Mouse (Mus musculus): Measurements from ENCODE around the gene Otop3. TPM values are rescaled to one million over a fixed set of nuclear protein-coding genes. Genes with fewer than 3 reads are reported as not detected.

Otop3 gene
- total and polyA plus RNA-seq, 3 experiments: not detected

DNA sequence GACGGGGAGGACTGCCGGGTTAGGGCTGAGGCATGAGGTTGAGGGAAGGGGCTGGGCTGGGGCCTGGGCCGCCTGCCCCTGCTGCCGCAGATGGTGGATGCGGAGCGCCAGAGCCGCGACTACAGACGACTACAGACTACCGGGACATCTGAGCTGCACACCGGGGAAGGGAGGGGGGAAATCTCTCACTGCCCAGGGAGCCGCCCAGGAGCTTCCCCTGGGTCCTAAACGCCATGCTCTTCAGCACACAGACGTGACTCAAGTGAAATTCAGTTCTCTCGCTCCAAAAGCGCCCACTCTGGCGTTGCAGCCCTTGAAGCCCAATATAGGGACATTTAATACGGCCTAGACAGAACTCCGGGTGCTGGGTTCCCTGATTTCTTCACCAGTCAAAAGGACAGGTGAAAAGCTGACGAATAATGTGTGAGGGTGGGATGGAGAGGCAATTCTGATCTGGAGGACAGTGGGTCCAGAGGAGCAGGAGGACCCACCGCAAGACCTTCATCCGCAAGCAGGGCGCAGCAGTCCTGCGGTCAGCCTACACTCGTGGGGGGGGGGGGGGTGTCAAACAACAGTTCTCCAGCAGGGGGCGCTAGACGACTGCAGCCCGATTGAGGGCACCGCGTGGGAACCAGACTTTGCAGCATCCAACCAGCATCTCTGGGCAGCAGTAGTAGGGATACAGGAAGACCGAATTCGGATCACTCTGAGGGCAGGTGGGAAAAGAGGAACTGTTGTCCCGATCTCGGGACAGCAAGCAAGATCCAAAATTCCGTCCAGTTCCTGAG lies 12.4 kb upstream of the Otop3 start, which contains the start of gene Ush1g:
Gene Ush1g, minus strand, starts transcription at position 136 of the 788 bp plus-strand sequence.
- Histone ChIP-seq H3K27me3 (ENCODE audit: control insufficient read depth, insufficient read depth, low read length) (peaks cover 20% of the 10 kb centered on the region), H3K4me3 (no peak within 1 kb of the TSS), H3K9ac (ENCODE audit: low read depth, low read length) (no peak within 1 kb of the TSS), H3K36me3 (ENCODE audit: control insufficient read depth, insufficient read depth, low read length) (no peaks in the 10 kb centered on the region), H3K27ac (no peak within 1 kb of the TSS), H3K79me2 (replicated peaks; ENCODE audit: control insufficient read depth, insufficient read depth, low read length) (no peaks in the 10 kb centered on the region), H3K4me1 (ENCODE audit: control insufficient read depth, insufficient read depth, low read length) (no peaks in the 10 kb centered on the region; the same call in 1 of the 2 replicates)
- intact Hi-C loops (cut with DNase I): loop anchor here (1.0 kb wide), 1 partner anchor 32 kb away; no protein-coding TSS in a partner anchor
- no peak for TF ChIP-seq POLR2A (IDR thresholded peaks at IDR 0.05; ENCODE audit: insufficient read depth, low read depth, low read length)
- peak; percentile 85 for TF ChIP-seq CTCF (IDR thresholded peaks at IDR 0.05)
- 0 out of 2 replicates have a peak, but pooled peaks have one; percentile 21 for TF ChIP-seq EP300 (IDR thresholded peaks at IDR 0.05; ENCODE audit: insufficient read depth, low read depth, low read length)
- peak; percentile 35 to 68 for DNase-seq
- WGBS: 5% methylated on average over 35 of the region's 35 CpGs

DNA sequence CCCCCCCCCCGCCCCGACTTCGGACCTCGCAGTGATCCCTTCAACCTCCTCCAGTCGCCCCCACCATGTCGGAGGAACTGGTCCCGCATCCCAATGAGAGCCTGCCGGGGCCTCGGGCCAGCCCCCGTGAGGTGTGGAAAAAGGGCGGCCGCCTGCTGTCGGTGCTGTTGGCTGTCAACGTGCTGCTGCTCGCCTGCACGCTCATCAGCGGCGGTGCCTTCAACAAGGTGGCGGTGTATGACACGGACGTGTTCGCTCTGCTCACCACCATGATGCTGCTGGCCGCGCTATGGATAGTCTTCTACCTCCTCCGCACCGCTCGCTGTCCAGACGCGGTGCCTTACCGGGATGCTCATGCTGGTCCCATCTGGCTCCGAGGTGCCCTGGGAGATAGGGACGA lies 11.2 kb upstream of the Otop3 start:
- intact Hi-C loops (cut with DNase I): no loop called here
- Histone ChIP-seq H3K4me3 (no peak overlapping the region), H3K9ac (ENCODE audit: low read depth, low read length) (no peak overlapping the region), H3K27ac (no peak overlapping the region), H3K79me2 (replicated peaks; ENCODE audit: control insufficient read depth, insufficient read depth, low read length) (no peaks in the 10 kb centered on the region), H3K27me3 (ENCODE audit: control insufficient read depth, insufficient read depth, low read length) (peaks cover 17% of the 10 kb centered on the region), H3K4me1 (ENCODE audit: control insufficient read depth, insufficient read depth, low read length) (no peaks in the 10 kb centered on the region; the same call in 1 of the 2 replicates), H3K36me3 (ENCODE audit: control insufficient read depth, insufficient read depth, low read length) (no peaks in the 10 kb centered on the region)
- TF ChIP-seq CTCF (IDR thresholded peaks at IDR 0.05) (no peak), EP300 (IDR thresholded peaks at IDR 0.05; ENCODE audit: insufficient read depth, low read depth, low read length) (no peak), POLR2A (IDR thresholded peaks at IDR 0.05; ENCODE audit: insufficient read depth, low read depth, low read length) (no peak)
- WGBS: 13% methylated on average over 32 of the region's 32 CpGs
- DNase-seq: no peak

DNA sequence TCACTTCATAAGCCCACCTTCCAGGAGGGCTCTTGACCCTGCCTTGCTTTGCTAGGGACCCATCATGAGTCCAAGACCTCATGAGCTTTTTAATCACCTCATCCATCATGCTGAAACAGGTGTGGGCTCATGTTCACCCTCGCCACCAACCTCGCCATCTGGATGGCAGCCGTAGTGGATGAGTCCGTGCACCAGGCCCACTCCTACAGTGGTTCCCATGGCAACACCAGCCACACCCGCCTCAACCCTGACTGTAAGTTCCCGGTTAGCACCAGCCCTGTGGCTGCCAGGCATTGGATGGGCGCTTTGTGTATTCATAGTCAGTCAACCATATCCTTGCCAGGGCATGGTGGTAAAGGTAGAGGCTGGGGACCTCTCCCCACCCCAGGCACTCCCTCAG lies 7.8 kb upstream of the Otop3 start:
- Histone ChIP-seq H3K36me3 (ENCODE audit: control insufficient read depth, insufficient read depth, low read length) (no peaks in the 10 kb centered on the region), H3K27me3 (ENCODE audit: control insufficient read depth, insufficient read depth, low read length) (peaks cover 6% of the 10 kb centered on the region), H3K4me3 (no peak overlapping the region), H3K27ac (no peak overlapping the region), H3K79me2 (replicated peaks; ENCODE audit: control insufficient read depth, insufficient read depth, low read length) (no peaks in the 10 kb centered on the region), H3K4me1 (ENCODE audit: control insufficient read depth, insufficient read depth, low read length) (no peaks in the 10 kb centered on the region; the same call in 1 of the 2 replicates), H3K9ac (ENCODE audit: low read depth, low read length) (no peak overlapping the region)
- 72% methylated on average over 7 of the region's 7 CpGs for WGBS
- DNase-seq: no peak
- intact Hi-C loops (cut with DNase I): no loop called here
- TF ChIP-seq POLR2A (IDR thresholded peaks at IDR 0.05; ENCODE audit: insufficient read depth, low read depth, low read length) (no peak), CTCF (IDR thresholded peaks at IDR 0.05) (no peak), EP300 (IDR thresholded peaks at IDR 0.05; ENCODE audit: insufficient read depth, low read depth, low read length) (no peak)

DNA sequence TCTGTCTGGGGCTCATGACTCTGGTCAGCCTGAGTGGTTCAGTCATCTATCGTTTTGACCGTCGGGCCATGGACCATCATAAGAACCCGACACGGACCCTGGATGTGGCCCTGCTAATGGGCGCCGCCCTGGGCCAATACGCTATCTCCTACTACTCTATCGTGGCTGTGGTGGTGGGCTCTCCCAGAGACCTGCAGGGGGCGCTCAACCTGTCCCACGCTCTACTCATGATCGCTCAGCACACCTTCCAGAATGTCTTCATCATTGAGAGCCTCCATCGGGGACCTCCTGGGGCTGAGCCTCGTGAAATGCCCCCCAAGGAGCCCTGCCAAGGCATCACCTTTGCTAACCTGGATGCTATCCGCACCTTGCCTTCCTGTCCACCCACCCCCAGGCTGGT lies 5.2 kb upstream of the Otop3 start:
- 63% methylated on average over 15 of the region's 15 CpGs for WGBS

DNA sequence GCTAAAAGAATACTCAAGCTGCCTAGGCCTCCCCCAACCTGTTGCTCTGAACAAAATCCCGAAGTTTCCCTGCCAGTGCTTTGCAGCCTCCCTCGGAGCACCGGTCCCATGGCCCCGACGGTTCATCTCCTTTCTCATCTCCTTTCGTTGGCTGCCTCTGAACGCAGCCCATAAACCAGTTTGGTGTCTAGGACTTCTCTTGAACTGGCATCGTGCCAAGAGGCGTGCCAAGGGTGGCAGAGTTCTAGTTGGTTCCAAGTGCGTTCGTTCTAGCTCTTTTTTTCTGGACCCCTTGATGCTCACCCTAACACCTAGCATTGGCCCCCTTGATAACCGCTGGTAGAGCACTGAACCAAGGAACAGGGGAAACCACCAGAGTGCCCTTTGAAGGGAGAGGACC lies 692 bp downstream of the Otop3 start:
- Histone ChIP-seq H3K4me1 (ENCODE audit: control insufficient read depth, insufficient read depth, low read length) (no peaks in the 10 kb centered on the region), H3K27ac (no peak overlapping the region), H3K79me2 (replicated peaks; ENCODE audit: control insufficient read depth, insufficient read depth, low read length) (no peaks in the 10 kb centered on the region), H3K36me3 (ENCODE audit: control insufficient read depth, insufficient read depth, low read length) (no peaks in the 10 kb centered on the region), H3K4me3 (no peak overlapping the region), H3K9ac (ENCODE audit: low read depth, low read length) (no peak overlapping the region), H3K27me3 (ENCODE audit: control insufficient read depth, insufficient read depth, low read length) (peaks cover 6% of the 10 kb centered on the region)
- WGBS: 50% methylated on average over 12 of the region's 12 CpGs
- DNase-seq: no peak
- TF ChIP-seq CTCF (IDR thresholded peaks at IDR 0.05) (no peak), EP300 (IDR thresholded peaks at IDR 0.05; ENCODE audit: insufficient read depth, low read depth, low read length) (no peak), POLR2A (IDR thresholded peaks at IDR 0.05; ENCODE audit: insufficient read depth, low read depth, low read length) (no peak)
- intact Hi-C loops (cut with DNase I): no loop called here

More for the DNA sequence above, 5.2 kb upstream of the Otop3 start:
- no peak overlapping the region for H3K27ac ChIP-seq
- no peak for DNase-seq
- intact Hi-C loops (cut with DNase I): no loop called here
- no peak overlapping the region for H3K4me3 ChIP-seq
- peaks cover 1% of the 10 kb centered on the region for H3K27me3 ChIP-seq (ENCODE audit: control insufficient read depth, insufficient read depth, low read length)
- no peaks in the 10 kb centered on the region for H3K36me3 ChIP-seq (ENCODE audit: control insufficient read depth, insufficient read depth, low read length)
- no peak overlapping the region for H3K9ac ChIP-seq (ENCODE audit: low read depth, low read length)
- H3K79me2 ChIP-seq (replicated peaks; ENCODE audit: control insufficient read depth, insufficient read depth, low read length): no peaks in the 10 kb centered on the region
- TF ChIP-seq CTCF (IDR thresholded peaks at IDR 0.05): peak; percentile 28
- no peak for TF ChIP-seq POLR2A (IDR thresholded peaks at IDR 0.05; ENCODE audit: insufficient read depth, low read depth, low read length)
- no peaks in the 10 kb centered on the region for H3K4me1 ChIP-seq (ENCODE audit: control insufficient read depth, insufficient read depth, low read length)

DNA sequence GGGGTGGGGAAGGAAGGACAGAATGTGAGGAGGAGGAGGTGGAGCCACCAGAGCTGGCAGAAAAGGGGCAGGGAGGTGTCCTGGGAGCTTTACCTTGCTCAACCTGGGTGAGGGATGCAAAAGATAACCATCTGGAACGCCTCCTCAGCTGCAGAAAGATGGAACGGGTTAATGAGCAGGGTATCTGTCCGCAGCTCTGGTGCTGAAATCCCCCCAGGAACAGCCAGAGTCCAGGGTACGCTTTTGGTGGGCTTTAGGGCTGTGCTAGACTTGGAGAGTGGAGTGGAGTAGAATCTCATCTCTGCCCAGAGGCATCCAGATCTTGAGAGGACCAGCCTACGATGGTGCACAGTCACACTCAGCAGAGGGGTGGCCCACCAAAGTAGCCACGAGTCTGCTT lies 1.6 kb downstream of the Otop3 start:
- H3K4me1 ChIP-seq (ENCODE audit: control insufficient read depth, insufficient read depth, low read length): no peaks in the 10 kb centered on the region
- H3K27ac ChIP-seq: no peak overlapping the region
- H3K36me3 ChIP-seq (ENCODE audit: control insufficient read depth, insufficient read depth, low read length): no peaks in the 10 kb centered on the region
- H3K4me3 ChIP-seq: no peak overlapping the region
- H3K9ac ChIP-seq (ENCODE audit: low read depth, low read length): no peak overlapping the region
- no peak for TF ChIP-seq EP300 (IDR thresholded peaks at IDR 0.05; ENCODE audit: insufficient read depth, low read depth, low read length)
- TF ChIP-seq POLR2A (IDR thresholded peaks at IDR 0.05; ENCODE audit: insufficient read depth, low read depth, low read length): no peak
- no peak for TF ChIP-seq CTCF (IDR thresholded peaks at IDR 0.05)
- 17% methylated on average over 6 of the region's 6 CpGs for WGBS
- DNase-seq: no peak
- intact Hi-C loops (cut with DNase I): no loop called here
- H3K79me2 ChIP-seq (replicated peaks; ENCODE audit: control insufficient read depth, insufficient read depth, low read length): no peaks in the 10 kb centered on the region
- H3K27me3 ChIP-seq (ENCODE audit: control insufficient read depth, insufficient read depth, low read length): peaks cover 6% of the 10 kb centered on the region
